Mouse (Mus musculus): Measurements from ENCODE around the gene Glmp.

DNA sequence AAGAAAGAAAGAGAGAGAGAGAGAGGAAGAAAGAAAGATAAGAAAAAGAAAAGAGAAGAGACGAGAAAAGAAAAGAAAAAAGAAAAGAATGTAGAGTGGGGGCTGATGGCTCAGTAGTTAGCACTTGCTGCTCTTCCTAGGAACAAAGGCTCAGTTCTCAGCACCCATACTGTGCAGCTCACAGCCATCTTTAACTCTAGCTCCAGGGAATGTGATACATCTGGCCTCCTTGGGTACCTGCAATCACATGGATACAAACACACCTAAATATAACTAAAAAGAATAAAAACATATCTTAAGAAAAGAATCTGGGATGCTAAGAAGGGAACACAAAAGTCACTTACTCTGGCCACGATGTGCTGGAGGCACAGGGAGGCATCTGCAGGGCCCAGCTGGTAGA is 48.7 kb upstream of the Glmp start:
- TF ChIP-seq POLR2A (IDR thresholded peaks at IDR 0.05; ENCODE audit: extremely low read depth, insufficient read depth, low read length) (no peak), CTCF (IDR thresholded peaks at IDR 0.05; ENCODE audit: low read depth, low read length) (no peak)

Measured in liver, adult 2 months (tissue).